Mouse (Mus musculus): Measurements from ENCODE around the gene Tssc4.

- TF ChIP-seq POLR2A (IDR thresholded peaks at IDR 0.05; ENCODE audit: borderline replicate concordance, extremely low read depth, low read depth, low read length): no peak
- TF ChIP-seq CTCF (IDR thresholded peaks at IDR 0.05; ENCODE audit: insufficient read depth, low read length): no peak
Measured at GRCm38 (mm10) chr7:143053961-143054611, 15.0 kb upstream of the Tssc4 start.
